Mouse (Mus musculus): ENCODE data around the gene Btbd9.

Btbd9 gene

DNA sequence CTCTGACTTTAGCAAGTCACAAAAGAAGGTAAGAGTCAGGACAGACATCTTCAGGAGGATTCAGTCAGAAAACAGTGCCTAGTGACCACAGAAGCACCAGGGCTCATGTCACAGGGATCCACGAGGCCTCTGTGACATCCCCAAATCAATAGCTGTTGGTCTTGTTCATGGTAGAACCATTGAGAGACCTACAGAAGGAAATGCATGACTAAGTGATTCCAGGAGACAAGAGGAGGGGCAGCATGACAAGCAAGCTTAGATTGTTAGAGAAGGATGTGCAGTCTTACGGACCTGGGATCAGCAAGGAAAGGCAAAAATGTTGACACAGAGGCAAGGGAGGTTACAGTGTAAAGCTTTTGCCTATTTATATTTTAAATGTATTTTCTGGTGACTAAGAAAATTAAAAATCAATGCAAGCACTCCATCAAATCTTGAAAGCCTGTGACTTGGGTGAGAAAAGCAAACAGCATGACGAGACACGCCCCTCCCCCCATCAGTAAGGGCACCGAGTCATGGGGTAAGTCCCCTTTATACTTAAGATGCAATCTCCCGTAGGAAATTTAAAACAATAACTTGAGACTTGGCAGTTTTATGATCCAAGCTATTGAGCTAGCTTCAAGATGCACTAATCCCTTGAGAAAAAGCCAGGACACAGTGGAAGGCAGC, 315.5 kb downstream of the Btbd9 start:
- in situ Hi-C loops (cut with MboI; ENCODE audit: low pct_unique_long_range_greater_than_20kb in 1 of 2, low sequenced_read_pairs in 2 of 2, unreplicated experiment in 1 of 2) = no loop called here

DNA sequence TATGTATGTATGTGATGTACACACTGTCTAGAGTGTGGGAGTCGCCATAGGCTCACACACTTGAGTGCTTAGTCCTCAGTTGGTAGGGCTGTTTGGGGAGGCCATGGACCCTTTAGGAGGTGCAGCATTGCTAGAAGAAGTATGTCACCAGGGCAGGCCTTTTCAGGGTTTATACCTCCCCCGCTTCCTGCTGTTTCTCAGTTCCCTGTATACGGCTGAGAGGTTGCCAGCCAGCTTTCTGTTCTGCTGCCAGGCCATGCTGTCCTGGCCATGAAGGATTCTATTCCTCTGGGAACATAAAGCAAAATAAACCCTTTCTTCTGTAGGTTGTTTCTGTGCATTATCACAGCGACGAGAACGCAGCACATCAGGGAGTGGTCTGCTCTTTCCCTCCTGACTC, 316.4 kb downstream of the Btbd9 start:
- in situ Hi-C loops (cut with MboI; ENCODE audit: low pct_unique_long_range_greater_than_20kb in 1 of 2, low sequenced_read_pairs in 2 of 2, unreplicated experiment in 1 of 2) = no loop called here

DNA sequence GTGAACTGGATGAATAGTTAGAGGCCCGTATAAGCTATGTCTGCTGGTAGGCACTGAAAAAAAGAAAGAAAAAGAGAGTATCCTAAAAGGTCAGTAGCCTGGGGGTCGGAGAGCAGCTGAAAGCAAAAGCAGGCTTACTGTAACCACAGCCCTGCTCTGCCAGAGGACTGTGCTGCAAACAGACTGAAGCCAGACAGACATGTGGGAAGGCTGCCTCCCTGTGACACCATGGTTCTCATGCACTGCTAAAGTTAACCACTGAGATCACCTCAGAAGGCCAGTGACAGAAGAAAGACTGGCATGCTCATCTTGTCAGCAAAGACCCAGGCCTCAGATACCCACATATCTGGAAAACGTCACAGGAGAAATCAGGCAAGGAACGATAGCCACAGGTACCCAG, 317.8 kb downstream of the Btbd9 start:
- in situ Hi-C loops (cut with MboI; ENCODE audit: low pct_unique_long_range_greater_than_20kb in 1 of 2, low sequenced_read_pairs in 2 of 2, unreplicated experiment in 1 of 2) = no loop called here

DNA sequence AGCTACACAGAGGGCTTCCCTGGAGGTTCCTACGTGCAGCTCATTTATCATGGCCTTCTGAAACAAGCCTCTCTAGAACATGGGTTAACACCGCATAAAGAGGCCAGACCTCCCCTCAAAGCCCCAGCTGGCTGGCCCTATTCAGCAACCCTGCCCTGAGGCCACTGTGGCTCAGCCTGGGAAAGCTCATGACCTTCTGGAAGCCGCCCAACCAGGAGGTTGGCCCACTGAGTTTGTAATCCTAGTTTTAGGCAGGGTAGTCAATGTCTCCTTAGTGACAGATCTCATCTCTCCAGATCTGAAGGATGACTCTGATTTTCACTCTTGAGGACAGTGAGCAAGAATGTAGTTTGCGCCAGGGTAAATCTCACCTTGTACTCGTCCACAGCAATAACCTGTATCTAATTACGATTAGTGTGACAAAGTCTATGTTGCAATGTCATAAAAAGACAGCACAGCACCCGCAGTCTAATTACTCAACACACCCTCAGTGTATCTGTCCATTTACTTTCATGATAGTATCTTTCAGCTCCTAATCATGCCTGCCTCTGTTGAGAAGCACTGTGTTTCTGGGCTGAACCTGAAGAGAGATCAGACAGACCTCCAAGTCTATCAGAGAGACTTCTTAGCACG, 320.2 kb downstream of the Btbd9 start:
- in situ Hi-C loops (cut with MboI; ENCODE audit: low pct_unique_long_range_greater_than_20kb in 1 of 2, low sequenced_read_pairs in 2 of 2, unreplicated experiment in 1 of 2) = no loop called here

DNA sequence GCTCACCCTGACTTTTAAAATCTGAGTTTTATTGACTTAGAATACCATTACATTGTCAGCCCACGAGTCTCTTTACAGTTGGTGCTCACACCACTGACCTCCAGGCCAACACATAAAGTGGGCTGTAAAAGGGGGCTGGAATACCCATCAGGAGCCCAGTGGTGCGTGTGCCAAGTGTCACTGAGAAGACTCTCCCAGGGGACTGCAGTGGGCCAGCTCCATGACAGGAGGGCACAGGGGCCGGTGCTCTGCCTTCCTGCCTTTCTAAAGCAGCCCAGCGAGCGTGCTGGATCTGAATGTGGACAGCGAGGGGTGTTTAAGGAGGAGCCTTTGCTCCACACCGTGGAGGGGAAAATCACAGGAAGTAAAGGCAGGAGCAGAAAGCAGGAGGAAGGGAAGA, 322.4 kb downstream of the Btbd9 start:
- in situ Hi-C loops (cut with MboI; ENCODE audit: low pct_unique_long_range_greater_than_20kb in 1 of 2, low sequenced_read_pairs in 2 of 2, unreplicated experiment in 1 of 2) = no loop called here

DNA sequence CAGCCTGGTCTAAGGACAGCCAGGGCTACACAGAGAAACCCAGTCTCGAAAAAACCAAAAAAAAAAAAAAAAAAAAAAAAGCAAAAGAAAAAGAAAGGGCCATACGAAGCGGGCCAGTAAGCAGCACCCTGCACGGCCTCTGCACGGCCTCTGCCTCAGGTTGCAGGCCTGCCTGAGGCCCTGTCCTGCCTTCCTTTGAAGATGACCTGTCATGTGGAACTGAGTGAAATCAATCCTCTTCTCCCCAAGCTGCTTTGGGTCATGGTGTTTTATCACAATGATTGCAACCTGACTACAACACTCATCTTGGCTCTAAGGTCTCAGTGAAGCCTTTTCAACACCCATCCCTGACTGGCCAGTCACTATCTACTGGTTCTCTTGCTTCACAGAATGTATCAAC, 323.3 kb downstream of the Btbd9 start:
- in situ Hi-C loops (cut with MboI; ENCODE audit: low pct_unique_long_range_greater_than_20kb in 1 of 2, low sequenced_read_pairs in 2 of 2, unreplicated experiment in 1 of 2) = no loop called here

DNA sequence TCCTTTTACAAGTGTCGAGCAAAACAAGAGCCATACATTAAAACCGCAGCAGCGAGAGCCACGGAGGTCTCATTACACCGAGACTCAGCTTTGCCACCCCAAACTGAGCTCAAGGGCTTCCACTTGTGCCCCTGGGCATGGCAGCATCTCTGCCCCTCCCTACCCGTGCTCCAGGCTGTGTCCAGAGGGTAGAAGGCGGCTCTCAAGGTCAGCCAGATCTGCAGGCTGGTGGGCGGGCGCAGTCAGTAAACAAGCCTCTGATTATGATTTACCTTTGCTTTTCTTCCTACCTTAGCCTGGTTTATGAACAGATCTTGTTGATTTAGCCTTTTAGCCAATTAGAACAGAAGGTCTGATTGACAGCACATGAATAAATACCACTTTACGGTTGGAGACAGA, 331.0 kb downstream of the Btbd9 start:
- in situ Hi-C loops (cut with MboI; ENCODE audit: low pct_unique_long_range_greater_than_20kb in 1 of 2, low sequenced_read_pairs in 2 of 2, unreplicated experiment in 1 of 2) = loop anchor here in 1 of 2 experiments (10.0 kb wide), 1 partner anchor 209 kb away; no protein-coding TSS in a partner anchor

DNA sequence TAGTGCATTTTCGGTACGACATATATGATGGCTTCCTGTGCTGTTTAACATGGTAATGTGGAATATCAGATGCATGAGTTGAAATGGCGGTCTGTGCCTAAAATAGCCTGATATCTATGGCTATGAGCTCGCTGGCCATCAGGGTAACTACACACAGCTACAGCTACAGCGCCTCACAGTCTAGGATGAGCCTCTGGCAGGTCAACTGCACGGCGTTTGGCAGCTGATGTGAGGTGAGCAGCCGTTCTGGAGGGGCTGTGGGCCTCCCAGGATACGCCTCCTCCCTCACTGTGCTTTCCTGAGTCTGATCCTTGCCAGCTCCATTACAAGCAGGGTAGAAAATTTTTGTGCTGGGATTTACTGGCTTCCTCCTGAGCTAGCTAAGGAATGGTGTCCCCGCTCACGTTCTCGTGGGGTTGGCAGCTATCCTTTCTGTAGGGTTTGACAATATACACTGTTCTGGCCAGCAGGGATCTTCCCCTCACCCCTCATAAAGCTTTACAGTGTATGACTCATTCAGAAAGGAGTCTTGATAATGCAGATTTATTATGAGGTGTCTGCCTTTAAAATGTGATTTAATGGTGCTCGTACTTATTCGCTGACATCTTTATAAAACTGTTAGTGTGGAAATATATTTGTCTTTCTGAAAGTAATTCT, 331.5 kb downstream of the Btbd9 start:
- in situ Hi-C loops (cut with MboI; ENCODE audit: low pct_unique_long_range_greater_than_20kb in 1 of 2, low sequenced_read_pairs in 2 of 2, unreplicated experiment in 1 of 2) = loop anchor here in 1 of 2 experiments (10.0 kb wide), 1 partner anchor 210 kb away; no protein-coding TSS in a partner anchor

DNA sequence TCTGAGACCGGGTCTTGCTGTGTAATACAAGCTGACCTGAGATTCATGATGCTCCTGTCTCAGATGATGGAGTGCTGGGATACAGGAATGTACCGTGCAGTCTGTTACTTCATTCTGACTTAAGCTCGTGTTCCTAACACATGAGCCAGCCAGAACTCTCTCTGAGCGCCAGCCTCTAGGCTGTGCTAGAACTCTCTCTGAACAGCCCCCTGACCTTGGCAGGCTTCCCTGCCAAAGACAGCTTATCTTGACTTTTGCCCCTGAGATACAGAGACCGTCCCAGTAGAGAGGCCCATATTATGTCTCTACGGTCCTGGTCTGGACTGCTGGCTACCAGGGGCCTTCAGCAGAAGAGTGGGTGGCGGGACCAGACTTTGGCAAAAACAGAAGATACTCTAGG, 332.7 kb downstream of the Btbd9 start:
- in situ Hi-C loops (cut with MboI; ENCODE audit: low pct_unique_long_range_greater_than_20kb in 1 of 2, low sequenced_read_pairs in 2 of 2, unreplicated experiment in 1 of 2) = loop anchor here in 1 of 2 experiments (10.0 kb wide), 1 partner anchor 211 kb away; no protein-coding TSS in a partner anchor

DNA sequence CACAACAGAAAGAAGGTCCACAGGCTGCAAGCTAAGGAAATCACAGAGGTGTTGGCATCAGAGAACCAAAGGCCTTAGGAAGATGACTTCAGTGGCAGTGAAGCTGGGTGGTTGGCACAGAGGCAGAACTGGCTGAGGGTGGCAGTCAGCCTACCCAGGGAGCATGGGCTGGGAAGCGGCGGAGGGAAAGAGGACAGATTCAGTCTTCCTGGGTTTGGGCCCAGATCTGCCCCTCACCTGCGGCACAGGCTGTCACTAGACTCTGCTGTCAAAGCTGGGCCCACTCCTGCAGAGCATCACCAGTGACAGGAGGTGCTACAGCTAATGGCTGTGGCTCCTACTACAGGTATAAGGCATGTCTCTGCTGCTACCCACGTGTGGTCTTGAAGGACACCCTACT, 333.6 kb downstream of the Btbd9 start:
- in situ Hi-C loops (cut with MboI; ENCODE audit: low pct_unique_long_range_greater_than_20kb in 1 of 2, low sequenced_read_pairs in 2 of 2, unreplicated experiment in 1 of 2) = loop anchor here in 1 of 2 experiments (10.0 kb wide), 1 partner anchor 212 kb away; no protein-coding TSS in a partner anchor

DNA sequence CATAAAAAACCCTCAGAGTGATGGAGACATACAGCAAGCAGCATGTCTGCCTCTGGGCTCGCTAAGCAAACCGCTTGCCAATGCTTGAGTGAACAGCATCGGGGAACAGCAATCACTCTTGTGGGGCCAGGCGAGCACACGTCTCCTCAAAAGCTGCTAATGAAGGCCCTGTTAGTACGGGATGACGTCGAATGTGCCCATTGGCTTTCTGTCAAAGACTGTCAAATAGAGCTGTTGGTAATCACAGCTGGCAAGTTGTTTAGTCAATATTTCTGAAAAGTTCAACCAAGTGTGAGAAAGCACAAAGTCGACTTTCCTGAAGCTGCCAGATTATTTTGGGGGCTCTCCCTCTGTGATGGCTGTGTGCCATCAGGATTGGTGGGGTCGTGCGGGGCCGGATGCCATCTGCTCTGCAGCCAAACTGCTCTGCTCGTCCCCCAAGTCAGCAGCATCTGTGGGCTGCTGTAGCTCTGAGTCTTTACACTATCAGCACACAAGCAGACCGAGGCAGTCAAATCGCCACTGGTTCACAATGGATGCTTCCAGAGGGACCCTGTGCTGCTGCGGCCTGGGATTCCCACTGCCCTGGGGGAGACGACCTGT, 334.5 kb downstream of the Btbd9 start:
- in situ Hi-C loops (cut with MboI; ENCODE audit: low pct_unique_long_range_greater_than_20kb in 1 of 2, low sequenced_read_pairs in 2 of 2, unreplicated experiment in 1 of 2) = loop anchor here in 1 of 2 experiments (10.0 kb wide), 1 partner anchor 213 kb away; no protein-coding TSS in a partner anchor

DNA sequence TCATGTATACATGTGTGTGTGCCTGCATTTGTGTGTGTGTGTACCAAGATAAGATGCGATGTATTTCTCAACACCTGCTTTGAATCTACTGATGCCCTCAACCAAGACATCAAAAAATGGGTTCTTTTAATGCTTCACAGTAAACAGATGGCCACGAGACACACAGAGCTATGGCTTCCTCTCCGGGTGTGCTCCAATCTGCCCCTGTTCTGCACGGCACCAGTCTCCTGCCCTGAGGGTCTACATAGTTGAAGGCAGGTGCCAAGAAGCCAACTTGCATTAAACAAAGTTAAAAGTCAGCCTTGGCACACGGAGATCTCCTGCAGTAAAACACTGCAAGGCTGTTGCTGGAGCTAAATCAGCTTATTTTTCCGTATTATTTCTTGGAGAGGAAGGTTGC, 335.2 kb downstream of the Btbd9 start:
- in situ Hi-C loops (cut with MboI; ENCODE audit: low pct_unique_long_range_greater_than_20kb in 1 of 2, low sequenced_read_pairs in 2 of 2, unreplicated experiment in 1 of 2) = loop anchor here in 1 of 2 experiments (10.0 kb wide), 1 partner anchor 214 kb away; no protein-coding TSS in a partner anchor

DNA sequence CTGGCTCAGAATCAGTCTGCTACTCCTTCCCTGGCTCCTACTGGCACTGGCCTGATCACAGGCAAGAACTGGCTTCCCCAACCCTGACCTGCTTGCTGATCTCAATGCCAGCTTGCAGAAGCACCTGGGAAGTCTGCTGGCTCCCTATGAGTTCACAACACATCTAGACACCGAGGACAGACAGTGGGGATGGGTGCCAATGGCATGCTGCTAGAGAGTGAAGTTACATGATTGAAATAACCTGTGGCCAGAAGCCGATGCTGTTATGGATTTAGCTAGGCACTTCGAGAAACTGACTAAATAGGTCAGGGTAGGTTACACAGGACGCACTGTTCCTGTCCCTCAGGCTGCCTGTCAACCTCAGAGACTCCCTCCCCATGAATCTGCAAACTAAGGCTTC, 335.6 kb downstream of the Btbd9 start:
- in situ Hi-C loops (cut with MboI; ENCODE audit: low pct_unique_long_range_greater_than_20kb in 1 of 2, low sequenced_read_pairs in 2 of 2, unreplicated experiment in 1 of 2) = loop anchor here in 1 of 2 experiments (10.0 kb wide), 1 partner anchor 214 kb away; no protein-coding TSS in a partner anchor

DNA sequence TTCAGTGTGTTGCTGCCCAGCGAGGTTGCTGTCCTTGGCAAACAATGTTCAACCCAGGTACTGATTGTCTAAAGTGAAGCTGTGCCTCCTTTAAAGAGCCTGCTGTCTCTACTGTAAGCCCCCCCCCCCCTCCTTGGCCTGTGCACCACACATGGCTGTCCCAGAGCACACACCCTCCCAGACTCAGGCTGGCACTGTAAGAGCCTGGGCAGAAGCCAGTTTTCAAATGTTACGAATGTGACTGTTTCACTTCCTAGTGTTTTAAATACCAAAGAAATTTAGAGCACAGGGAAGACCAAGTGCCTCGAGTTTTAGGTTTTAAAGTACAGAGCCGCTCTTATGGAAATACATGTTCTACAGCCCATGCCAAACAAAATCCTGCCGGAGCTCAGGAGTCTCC, 336.8 kb downstream of the Btbd9 start:
- in situ Hi-C loops (cut with MboI; ENCODE audit: low pct_unique_long_range_greater_than_20kb in 1 of 2, low sequenced_read_pairs in 2 of 2, unreplicated experiment in 1 of 2) = no loop called here

DNA sequence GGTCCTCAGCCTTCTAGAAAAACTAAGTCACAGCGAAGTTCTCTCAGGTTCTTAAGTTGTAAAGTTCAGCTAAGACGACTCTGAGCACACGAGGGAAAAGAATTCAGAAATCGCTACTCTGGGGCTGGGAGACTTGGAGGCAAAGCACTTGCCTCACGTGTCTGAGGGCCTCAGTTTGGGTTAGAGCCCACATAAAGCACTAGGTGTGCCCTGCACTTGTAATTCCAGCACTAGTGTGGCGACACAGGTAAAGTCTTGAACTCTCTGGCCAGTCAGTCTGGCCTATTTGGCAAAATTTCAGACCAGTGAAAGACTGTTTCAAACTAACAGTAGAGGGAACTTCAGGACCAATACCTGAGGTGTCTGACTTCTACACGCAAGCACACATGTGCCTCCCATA, 338.7 kb downstream of the Btbd9 start:
- in situ Hi-C loops (cut with MboI; ENCODE audit: low pct_unique_long_range_greater_than_20kb in 1 of 2, low sequenced_read_pairs in 2 of 2, unreplicated experiment in 1 of 2) = no loop called here

DNA sequence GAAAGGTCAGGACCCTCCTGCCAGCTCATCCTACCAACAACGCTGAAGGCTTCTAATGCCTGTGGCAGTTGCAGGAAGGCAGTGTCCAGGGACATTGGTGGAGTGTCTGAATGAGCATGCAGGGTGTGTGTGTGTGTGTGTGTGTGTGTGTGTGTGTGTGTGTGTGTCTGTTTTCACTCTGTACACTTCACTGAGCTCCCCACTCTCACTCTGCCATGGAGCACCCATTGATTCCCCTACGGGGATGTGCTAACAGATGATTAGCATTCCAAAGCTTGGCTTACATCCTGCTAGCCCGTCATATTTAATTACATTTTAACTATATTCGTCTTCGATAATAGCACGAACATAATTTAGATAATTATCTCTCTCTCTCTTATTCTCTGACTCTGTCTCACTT, 339.7 kb downstream of the Btbd9 start:
- in situ Hi-C loops (cut with MboI; ENCODE audit: low pct_unique_long_range_greater_than_20kb in 1 of 2, low sequenced_read_pairs in 2 of 2, unreplicated experiment in 1 of 2) = no loop called here

DNA sequence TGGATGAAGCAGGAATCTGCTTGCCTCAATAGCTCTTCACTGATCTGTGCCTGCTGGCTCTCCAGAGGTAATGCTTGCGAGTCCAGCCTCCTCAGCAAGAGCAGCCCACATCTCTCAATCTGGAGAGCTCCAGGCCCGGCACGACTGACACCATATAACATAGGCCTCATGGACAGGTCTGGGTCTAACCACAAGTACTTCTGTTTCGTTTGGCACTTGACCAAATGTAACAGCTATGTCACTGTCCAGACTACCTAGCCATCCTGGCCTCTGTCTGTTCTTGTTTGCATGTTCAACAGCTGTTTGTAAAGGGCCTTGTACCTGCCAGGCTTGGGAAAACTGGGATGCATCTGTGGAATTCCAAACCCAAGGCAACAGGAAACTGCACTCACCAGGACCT, 340.9 kb downstream of the Btbd9 start:
- in situ Hi-C loops (cut with MboI; ENCODE audit: low pct_unique_long_range_greater_than_20kb in 1 of 2, low sequenced_read_pairs in 2 of 2, unreplicated experiment in 1 of 2) = no loop called here

DNA sequence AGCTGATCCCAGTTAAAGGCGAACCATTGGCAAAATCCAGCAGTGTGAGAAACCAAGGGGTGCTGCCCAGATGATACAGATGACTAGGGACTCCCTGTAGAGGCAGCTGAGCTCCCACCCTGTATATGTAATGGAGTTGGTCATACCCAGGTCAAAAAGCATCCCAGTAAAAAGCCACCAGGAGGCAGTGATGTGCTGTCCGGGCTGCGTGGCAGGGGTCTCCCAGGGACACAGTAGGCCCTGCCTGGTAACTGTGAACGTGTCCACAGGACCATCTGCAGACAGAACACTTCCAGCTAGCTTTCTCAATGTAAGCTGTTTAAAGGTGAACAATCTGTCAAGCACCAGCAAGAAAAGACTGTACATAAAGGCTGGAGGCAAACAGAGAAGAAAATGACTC, 343.6 kb downstream of the Btbd9 start:
- in situ Hi-C loops (cut with MboI; ENCODE audit: low pct_unique_long_range_greater_than_20kb in 1 of 2, low sequenced_read_pairs in 2 of 2, unreplicated experiment in 1 of 2) = no loop called here

DNA sequence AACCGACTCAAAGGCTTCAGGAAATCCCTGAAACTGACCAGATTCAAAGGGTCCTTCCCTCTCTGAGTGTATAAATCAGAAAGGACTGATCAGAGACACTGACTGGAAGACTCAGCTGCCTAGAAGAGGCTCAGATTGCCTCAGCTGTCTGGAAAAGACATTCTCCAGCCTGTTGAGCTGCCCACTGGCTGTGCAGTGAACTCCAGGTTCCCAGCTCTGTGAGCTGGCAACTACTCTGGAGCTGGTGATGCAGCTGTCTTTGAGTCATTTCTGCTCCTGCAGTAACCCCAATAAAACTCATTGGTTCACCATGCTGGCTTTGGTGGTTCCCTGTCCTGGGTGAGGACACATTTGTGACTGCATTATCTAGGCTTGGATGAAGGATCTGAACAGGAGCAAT, 344.8 kb downstream of the Btbd9 start:
- in situ Hi-C loops (cut with MboI; ENCODE audit: low pct_unique_long_range_greater_than_20kb in 1 of 2, low sequenced_read_pairs in 2 of 2, unreplicated experiment in 1 of 2) = no loop called here
